Mouse (Mus musculus) liver, embryonic 11.5 days (tissue): ENCODE results near the gene Lrrc63. TPM values are rescaled to one million over a fixed set of nuclear protein-coding genes. Genes with fewer than 3 reads are reported as not detected.

Experiments
- ATAC-seq: fragments of 200-750 bp; cut with Nextera tagmentation; replicated peaks from 2 replicates; pipeline ENCODE4 v1.8.0; 2017; ENCODE audit warnings: moderate number of reproducible peaks, mild to moderate bottlenecking, moderate TSS enrichment, moderate library complexity; ENCODE audit not compliant: low FRiP score
- DNase-seq: peaks from one replicate; pipeline ENCODE4 v3.0.0-alpha.2; 2017; ENCODE audit warnings: low spot score
- H3K27ac ChIP-seq: fragments of 300-500 bp; sonication (generic); 2 replicates; pipeline ENCODE4 v1.5.1; 2014; ENCODE audit warnings: mild to moderate bottlenecking, low read depth, low read length, control low read depth
- H3K27me3 ChIP-seq: fragments of 300-500 bp; sonication (generic); replicated peaks from 2 replicates; pipeline ENCODE4 v1.6.1; 2014; ENCODE audit warnings: low read length, mixed read lengths; ENCODE audit not compliant: control insufficient read depth, insufficient read depth
- H3K36me3 ChIP-seq: fragments of 300-500 bp; sonication (generic); 2 replicates; pipeline ENCODE4 v1.6.1; 2014; ENCODE audit warnings: mild to moderate bottlenecking, low read length, moderate library complexity, mixed read lengths; ENCODE audit not compliant: control insufficient read depth, insufficient read depth
- H3K4me1 ChIP-seq: fragments of 300-500 bp; sonication (generic); replicated peaks from 2 replicates; pipeline ENCODE4 v1.6.1; 2014; ENCODE audit warnings: low read length, mixed read lengths; ENCODE audit not compliant: control insufficient read depth, insufficient read depth
- H3K4me2 ChIP-seq: fragments of 300-500 bp; sonication (generic); 2 replicates; pipeline ENCODE4 v1.6.1; 2014; ENCODE audit warnings: mild to moderate bottlenecking, control low read depth, moderate library complexity
- H3K4me3 ChIP-seq: fragments of 300-500 bp; sonication (generic); 2 replicates; pipeline ENCODE4 v1.5.1; 2014; ENCODE audit warnings: low read depth, low read length, control low read depth
- H3K9ac ChIP-seq: fragments of 300-500 bp; sonication (generic); 2 replicates; pipeline ENCODE4 v1.6.1; 2014; ENCODE audit warnings: low read depth, low read length, control low read depth
- H3K9me3 ChIP-seq: fragments of 300-500 bp; sonication (generic); 2 replicates; pipeline ENCODE4 v1.6.1; 2016; ENCODE audit warnings: low read length, inconsistent platforms, mixed read lengths; ENCODE audit not compliant: control insufficient read depth
- WGBS: fragments of 180-500 bp; shearing (Covaris S2); extraction: QIAGEN DNeasy Blood & Tissue Kit; methylation state at CpG from one replicate; pipeline ENCODE4 v1.1.7; 2014; 5-methylcytosine and 5-hydroxymethylcytosine counted together
- polyA plus RNA-seq: library from polyadenylated mRNA; unstranded; fragments of >200 nt; fragmentation: Nextera tagmentation; extraction: Ambion mirVana; gene quantifications from 2 replicates; pipeline ENCODE4 v1.2.1, GENCODE M21; 2014

Gene Lrrc63
- polyA plus RNA-seq, 1 experiment from 2014 or later, result not detected

DNA sequence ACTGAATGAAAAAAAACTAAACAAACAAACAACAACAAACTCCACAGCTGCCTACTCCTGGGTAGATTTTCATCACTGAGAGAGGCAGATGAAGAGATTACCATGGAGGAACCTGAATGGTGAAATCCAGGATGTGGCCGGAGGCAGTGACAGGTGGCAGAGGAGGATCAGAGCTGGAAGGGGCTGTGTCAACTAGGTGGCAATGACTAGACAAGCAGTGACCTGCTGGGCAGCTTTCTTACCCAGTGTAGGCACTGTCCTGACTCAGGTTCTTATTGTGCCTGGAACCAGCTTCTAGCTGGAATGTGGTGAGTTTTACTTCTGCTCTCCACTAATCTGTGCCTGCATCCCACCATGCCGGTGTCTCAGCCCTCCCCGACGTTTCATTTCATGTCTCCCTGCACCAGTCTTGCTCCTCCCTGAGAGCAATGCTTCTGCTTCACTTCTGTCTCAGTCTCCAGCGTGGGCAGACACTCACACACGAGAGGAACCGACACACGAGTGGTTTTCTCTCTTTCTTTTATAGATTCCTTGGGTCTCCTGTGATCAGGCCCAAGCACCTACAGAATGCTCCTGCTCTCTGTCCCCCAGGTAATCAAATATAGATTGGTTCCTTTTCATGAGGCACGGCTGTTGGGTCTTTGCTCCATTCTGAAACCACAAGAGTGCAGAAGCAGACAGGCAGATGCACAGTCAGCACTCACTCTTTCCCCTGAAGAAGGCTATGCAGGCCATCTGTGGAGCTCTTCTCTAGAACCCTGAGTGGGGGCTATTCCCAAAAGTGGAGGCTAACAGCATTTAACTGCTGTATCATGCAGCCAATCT, 44.3 kb upstream of the Lrrc63 start:
- no peaks in the 10 kb centered on the region for H3K27me3 ChIP-seq
- no peak overlapping the region for H3K27ac ChIP-seq
- H3K4me3 ChIP-seq, result no peak overlapping the region
- H3K9ac ChIP-seq, result no peak overlapping the region
- peaks cover 3% of the 10 kb centered on the region; the same call in 1 of the 2 replicates for H3K4me1 ChIP-seq
- H3K4me2 ChIP-seq, result no peak overlapping the region
- WGBS, result 62% methylated on average over 9 of the region's 9 CpGs
- H3K9me3 ChIP-seq, result no peaks in the 10 kb centered on the region
- H3K36me3 ChIP-seq, result no peaks in the 10 kb centered on the region
- no peak for ATAC-seq
- DNase-seq, result no peak

DNA sequence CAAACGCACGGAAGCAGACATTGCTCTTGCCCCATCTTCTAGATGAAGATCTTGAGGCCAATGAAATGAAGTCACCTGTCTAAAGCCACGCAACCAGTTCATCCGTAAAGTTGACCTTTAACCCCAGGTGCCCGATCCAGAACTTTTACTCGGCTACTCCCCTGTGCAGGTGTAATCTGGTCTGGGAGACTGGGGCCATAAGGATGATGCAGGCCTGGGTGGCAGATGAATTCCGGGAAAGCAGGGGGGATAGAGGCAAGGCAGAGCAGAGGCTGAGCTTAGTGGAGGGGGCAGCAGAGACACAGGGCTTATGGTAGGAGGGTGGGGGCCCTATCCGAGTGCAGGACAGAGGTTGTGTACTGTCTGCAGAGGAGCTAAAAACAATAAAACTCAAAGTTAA, 43.6 kb upstream of the Lrrc63 start:
- Histone ChIP-seq H3K4me2 (no peak overlapping the region), H3K27ac (no peak overlapping the region), H3K36me3 (no peaks in the 10 kb centered on the region), H3K27me3 (no peaks in the 10 kb centered on the region), H3K4me3 (no peak overlapping the region), H3K4me1 (no peaks in the 10 kb centered on the region; the same call in 1 of the 2 replicates), H3K9ac (no peak overlapping the region), H3K9me3 (no peaks in the 10 kb centered on the region)
- no peak for DNase-seq
- 81% methylated on average over 8 of the region's 8 CpGs for WGBS
- ATAC-seq, result no peak

DNA sequence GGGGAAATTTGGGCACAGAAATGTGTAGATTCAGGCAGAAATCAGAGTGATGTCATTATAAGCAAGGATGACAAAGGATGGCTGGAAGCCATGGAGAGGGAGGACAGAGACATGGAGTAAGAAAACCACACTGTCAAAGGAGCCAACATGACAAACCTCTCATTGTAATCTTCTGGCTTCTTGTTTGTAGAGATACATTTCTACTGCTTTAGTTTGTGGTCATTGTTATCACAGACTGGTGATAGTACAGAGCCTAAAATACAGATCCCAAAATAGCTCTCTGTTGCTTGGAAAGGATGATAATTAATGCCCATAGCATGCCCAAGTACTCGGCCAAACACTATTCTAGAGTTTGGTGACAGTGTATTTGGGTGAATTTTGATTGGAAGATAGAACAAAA, 39.9 kb upstream of the Lrrc63 start:
- Histone ChIP-seq H3K9me3 (no peaks in the 10 kb centered on the region), H3K4me1 (no peaks in the 10 kb centered on the region), H3K4me3 (no peak overlapping the region), H3K36me3 (no peaks in the 10 kb centered on the region), H3K27me3 (no peaks in the 10 kb centered on the region), H3K4me2 (no peak overlapping the region), H3K9ac (no peak overlapping the region), H3K27ac (no peak overlapping the region)
- WGBS, result 32% methylated on average over 1 of the region's 1 CpGs
- no peak for DNase-seq
- no peak for ATAC-seq

DNA sequence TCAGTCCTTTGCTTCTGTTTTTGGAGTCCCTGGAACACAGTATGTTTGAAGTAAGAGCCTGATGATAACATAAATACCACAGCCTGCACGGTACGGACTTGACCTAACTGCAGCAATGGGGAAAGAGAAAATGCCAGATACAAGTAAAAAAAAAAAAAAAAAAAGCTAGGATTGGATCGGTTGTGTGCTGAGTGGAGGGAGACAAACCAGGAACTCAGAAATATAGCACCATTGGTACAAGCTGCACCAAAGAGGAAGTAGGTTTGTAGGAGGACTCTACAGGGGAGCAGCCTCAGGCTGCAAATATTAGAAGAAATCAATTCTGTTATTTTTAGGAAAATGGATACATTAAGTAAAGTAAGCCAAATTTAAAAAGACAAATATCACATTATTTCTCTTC, 37.8 kb upstream of the Lrrc63 start:
- DNase-seq, result no peak
- no peak for ATAC-seq
- Histone ChIP-seq H3K4me1 (no peaks in the 10 kb centered on the region), H3K9me3 (no peaks in the 10 kb centered on the region), H3K27ac (no peak overlapping the region), H3K27me3 (no peaks in the 10 kb centered on the region), H3K4me3 (no peak overlapping the region), H3K4me2 (no peak overlapping the region), H3K36me3 (no peaks in the 10 kb centered on the region), H3K9ac (no peak overlapping the region)
- 60% methylated on average over 3 of the region's 3 CpGs for WGBS

DNA sequence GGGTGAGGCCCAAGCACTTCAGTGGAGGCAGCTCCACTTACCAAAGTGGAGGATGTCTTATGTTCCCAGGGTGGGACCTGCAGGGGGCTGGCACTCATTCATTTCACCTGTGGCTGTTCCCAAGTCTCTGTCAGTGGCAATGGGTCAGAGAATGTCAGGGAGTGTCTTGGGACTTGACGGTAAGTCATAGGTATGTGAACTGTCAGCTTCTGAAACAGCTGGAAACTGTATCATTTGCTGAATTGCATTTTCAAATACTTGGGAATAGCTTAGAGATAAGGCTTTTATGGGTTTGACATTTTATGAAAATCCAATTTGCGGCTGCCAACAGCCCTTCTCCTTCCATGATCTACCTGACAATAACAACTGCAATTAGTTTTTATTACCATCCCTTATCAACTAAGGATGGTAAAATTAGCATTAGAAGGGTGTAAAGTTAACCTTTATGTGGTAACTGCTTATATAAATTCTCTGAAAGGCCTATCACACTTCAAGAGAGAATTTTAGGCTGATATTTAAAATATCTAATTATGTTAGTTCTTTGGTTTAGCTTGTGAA, 35.0 kb upstream of the Lrrc63 start:
- no peak overlapping the region for H3K4me2 ChIP-seq
- H3K36me3 ChIP-seq, result no peaks in the 10 kb centered on the region
- H3K27me3 ChIP-seq, result no peaks in the 10 kb centered on the region
- DNase-seq (no peak), ATAC-seq (no peak)
- 88% methylated on average over 2 of the region's 2 CpGs for WGBS
- H3K27ac ChIP-seq, result no peak overlapping the region
- H3K9me3 ChIP-seq, result no peaks in the 10 kb centered on the region
- H3K4me3 ChIP-seq, result no peak overlapping the region
- H3K9ac ChIP-seq, result no peak overlapping the region
- H3K4me1 ChIP-seq, result no peaks in the 10 kb centered on the region

DNA sequence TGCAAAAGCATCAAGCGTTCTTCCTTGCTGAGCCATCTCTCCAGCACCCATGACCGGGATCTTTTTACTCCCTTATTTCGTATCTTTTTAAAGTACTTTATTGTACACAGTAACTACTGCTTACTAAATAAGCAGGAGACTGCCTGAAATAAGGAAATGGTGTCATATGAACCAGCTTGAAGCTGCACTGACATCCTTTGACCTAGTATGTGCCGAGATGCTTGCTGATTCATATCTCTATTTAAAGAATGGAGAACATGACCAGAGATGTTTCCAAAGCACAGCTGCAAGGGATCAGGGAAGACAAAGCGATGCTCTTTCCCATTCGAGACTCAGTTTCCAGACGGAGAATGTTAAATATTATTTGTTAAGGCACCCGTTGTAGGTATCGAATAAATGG, 33.7 kb upstream of the Lrrc63 start:
- no peak for DNase-seq
- Histone ChIP-seq H3K4me3 (no peak overlapping the region), H3K9me3 (no peaks in the 10 kb centered on the region), H3K27ac (no peak overlapping the region), H3K36me3 (no peaks in the 10 kb centered on the region), H3K4me1 (no peaks in the 10 kb centered on the region), H3K9ac (no peak overlapping the region), H3K4me2 (no peak overlapping the region), H3K27me3 (no peaks in the 10 kb centered on the region)
- no peak for ATAC-seq
- WGBS, result 89% methylated on average over 9 of the region's 9 CpGs

DNA sequence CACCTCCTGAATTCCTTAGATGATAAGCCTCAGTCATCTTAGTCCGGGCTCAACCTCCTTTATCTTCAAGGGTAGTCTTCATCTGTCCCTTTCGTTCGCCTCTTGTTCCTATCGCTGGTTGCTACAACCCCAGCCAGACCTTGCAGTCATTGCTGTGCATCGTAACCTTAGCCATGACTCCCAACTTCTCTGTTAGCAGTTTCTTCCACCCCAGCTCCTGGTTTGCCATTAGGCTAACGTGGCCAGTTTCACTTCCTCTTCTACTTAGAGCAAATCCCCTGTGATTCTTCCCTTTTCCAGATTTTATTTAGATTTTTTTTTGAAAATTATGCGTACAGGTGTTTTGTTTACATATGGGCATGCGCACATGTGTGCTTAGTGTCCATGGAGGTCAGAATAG, 33.2 kb upstream of the Lrrc63 start:
- Histone ChIP-seq H3K27me3 (no peaks in the 10 kb centered on the region), H3K9ac (no peak overlapping the region), H3K4me3 (no peak overlapping the region), H3K4me2 (no peak overlapping the region), H3K4me1 (no peaks in the 10 kb centered on the region), H3K27ac (no peak overlapping the region), H3K36me3 (no peaks in the 10 kb centered on the region), H3K9me3 (no peaks in the 10 kb centered on the region)
- ATAC-seq (no peak), DNase-seq (no peak)
- 72% methylated on average over 8 of the region's 8 CpGs for WGBS

DNA sequence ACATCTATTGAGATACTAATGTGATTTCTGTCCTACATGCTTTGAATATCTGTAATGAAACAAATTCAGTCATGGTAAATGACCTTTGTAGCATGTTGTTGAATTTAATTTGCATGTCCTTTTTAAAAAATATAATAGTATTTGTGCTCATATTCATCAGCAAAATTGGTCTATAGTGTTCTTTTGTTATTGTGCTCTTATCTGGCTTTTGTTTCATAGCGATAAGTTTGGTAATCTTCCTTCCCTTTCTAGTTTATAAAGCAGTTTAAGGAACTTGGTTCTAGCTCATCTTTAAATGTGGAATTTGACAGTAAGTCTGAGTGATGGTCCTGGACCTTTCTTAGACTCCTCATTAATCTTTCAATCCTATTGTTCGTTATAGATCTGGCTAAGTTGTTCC, 28.7 kb upstream of the Lrrc63 start:
- WGBS, result 80% methylated on average over 2 of the region's 2 CpGs
- Histone ChIP-seq H3K4me2 (no peak overlapping the region), H3K27me3 (no peaks in the 10 kb centered on the region), H3K27ac (no peak overlapping the region), H3K9me3 (no peaks in the 10 kb centered on the region), H3K4me3 (no peak overlapping the region), H3K4me1 (no peaks in the 10 kb centered on the region), H3K36me3 (no peaks in the 10 kb centered on the region), H3K9ac (no peak overlapping the region)
- ATAC-seq (no peak), DNase-seq (no peak)

DNA sequence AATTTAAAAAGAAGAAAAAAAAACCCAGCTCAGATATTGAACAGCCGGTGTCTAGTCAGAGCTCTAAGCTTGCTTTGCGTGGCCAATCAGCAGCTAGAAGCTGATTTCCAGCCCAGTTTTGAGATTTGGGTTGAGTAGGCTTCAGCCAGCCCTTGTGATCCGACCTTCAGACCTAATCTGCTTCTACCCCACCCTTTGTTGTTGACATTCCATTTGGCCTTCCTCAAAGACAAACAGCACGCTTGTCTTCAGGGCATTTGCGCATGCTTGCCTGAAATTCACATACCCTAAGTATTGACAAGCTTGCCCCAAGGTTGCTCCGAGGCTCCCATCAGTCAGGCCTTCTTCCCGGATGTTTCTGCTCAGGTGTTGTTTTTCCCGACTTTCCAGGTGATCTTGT, 23.8 kb upstream of the Lrrc63 start:
- WGBS, result 74% methylated on average over 8 of the region's 8 CpGs
- ATAC-seq, result no peak
- DNase-seq, result no peak
- no peaks in the 10 kb centered on the region for H3K36me3 ChIP-seq
- no peaks in the 10 kb centered on the region for H3K9me3 ChIP-seq
- H3K4me1 ChIP-seq, result no peaks in the 10 kb centered on the region
- no peak overlapping the region for H3K4me3 ChIP-seq
- H3K27ac ChIP-seq, result no peak overlapping the region
- H3K27me3 ChIP-seq, result no peaks in the 10 kb centered on the region
- no peak overlapping the region for H3K4me2 ChIP-seq
- H3K9ac ChIP-seq, result no peak overlapping the region
